Mouse (Mus musculus): ENCODE measurements around the gene Fam214a.

GRCm38 (mm10) chr9:75041840-75042525 lies 89.3 kb downstream of the Fam214a start:
- TF ChIP-seq FLI1 (IDR thresholded peaks at IDR 0.05; ENCODE audit: low read length) (no peak), GATA1 (IDR thresholded peaks at IDR 0.05; ENCODE audit: borderline replicate concordance, low read length) (no peak)
